Mouse (Mus musculus) left cerebral cortex, adult 2 months (tissue): Measurements from ENCODE around the gene Ckm. TPM values are rescaled to one million over a fixed set of nuclear protein-coding genes. Genes with fewer than 3 reads are reported as not detected.
A peak's percentile ranks its signal among the peaks of the same experiment; 100 is the strongest.

ENCODE experiments used
- DNase-seq, 2 experiments: peaks; one replicate each; pipeline ENCODE4 v3.0.0; 2021 to 2022; ENCODE audit warnings: low spot score in 2 of 2, mixed read lengths in 1 of 2; ENCODE audit errors: extremely low spot score in 1 of 2
- H3K27ac ChIP-seq: fragments of 200-600 bp; 2 replicates; pipeline ENCODE4 v1.8.1; 2022
- H3K4me3 ChIP-seq: fragments of 200-600 bp; 2 replicates; pipeline ENCODE4 v1.8.1; 2022
- CTCF ChIP-seq: fragments of 200-600 bp; IDR thresholded peaks from 2 replicates; pipeline ENCODE4 v1.8.1; 2022; ENCODE audit warnings: antibody characterized with exemption, mild to moderate bottlenecking, moderate library complexity
- intact Hi-C: fragments of 180-260 bp; cut with DNase I; formaldehyde crosslinking; loops from one replicate; pipeline ENCODE4 v1.15.1; 2025
- microRNA-seq, 2 experiments: library from miRNA; unstranded; fragments of <30 nt; microRNA quantifications; one replicate each; pipeline ENCODE4 v1.2.0; 2021
- total RNA-seq, 2 experiments: library from RNA; stranded (reverse); gene quantifications; 2 replicates each; pipeline ENCODE4 v1.2.3; 2021

Ckm gene
- total RNA-seq, 2 experiments from 2014 or later: not detected

DNA sequence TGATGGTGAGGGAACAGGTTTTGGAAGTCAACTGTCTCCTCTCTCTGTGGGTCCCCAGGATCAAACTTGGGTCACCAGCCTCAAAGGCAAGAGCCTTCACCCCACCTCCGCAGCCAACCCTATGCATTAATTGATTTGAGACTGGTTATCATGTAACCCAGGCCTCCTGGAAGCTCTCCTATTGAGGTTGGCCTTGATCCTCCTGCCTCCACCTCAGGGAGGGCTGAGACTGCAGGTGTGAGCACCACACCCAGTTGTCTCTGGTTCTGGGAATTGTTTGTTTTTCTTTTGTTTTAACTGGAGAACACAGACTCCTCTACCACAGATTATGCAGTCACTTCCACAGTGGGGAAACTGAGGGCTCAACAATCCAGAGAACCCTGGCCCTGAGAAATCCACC, 55.9 kb downstream of the Ckm start:
- TF ChIP-seq CTCF: no peak
- no peak for DNase-seq
- Histone ChIP-seq H3K4me3 (no peak overlapping the region), H3K27ac (no peak overlapping the region)
- intact Hi-C loops: no loop called here

DNA sequence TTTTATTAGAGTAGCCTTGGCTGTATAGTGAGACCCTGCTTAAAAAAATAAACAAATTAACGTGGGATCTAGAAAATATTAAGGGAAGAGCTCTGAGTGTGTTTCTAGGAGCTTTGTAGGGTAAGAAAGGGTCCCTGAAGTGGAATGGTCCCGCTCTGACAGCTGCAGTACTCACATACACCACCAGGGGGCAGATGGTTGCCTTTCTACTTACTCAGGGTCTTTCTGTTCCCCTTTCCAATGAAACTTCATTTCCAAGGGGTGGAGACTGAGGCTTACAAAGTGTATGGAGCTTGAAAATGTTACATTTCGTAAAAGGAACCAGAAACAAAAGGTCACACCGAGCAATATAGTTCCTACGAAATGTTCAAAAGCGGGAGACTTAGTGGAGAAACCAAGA, 56.9 kb downstream of the Ckm start:
- intact Hi-C loops: no loop called here
- peak; percentile 66 to 75 for DNase-seq
- peak; percentile 100 for TF ChIP-seq CTCF
- H3K4me3 ChIP-seq: no peak overlapping the region
- H3K27ac ChIP-seq: no peak overlapping the region

DNA sequence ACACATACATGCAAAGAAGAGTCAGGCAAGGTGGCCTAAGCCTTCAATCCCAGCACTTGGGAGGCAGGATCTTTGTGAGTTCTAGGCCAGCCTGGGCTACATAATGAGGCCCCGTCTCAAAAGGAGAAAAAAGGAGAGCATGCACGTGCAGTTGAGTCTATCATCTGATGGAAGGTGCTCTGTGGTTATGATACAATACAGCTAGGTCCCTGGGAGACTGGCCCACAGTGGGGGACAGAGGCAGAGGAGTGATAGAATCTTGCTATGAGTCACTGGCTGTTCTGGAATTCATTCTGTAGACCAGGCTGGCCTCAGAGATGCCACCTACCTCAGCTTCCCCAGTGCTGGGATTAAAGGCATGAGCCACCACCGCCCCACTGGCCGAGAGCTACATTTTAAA, 57.9 kb downstream of the Ckm start:
- TF ChIP-seq CTCF: no peak
- intact Hi-C loops: no loop called here
- DNase-seq: no peak
- no peak overlapping the region for H3K4me3 ChIP-seq
- no peak overlapping the region for H3K27ac ChIP-seq

DNA sequence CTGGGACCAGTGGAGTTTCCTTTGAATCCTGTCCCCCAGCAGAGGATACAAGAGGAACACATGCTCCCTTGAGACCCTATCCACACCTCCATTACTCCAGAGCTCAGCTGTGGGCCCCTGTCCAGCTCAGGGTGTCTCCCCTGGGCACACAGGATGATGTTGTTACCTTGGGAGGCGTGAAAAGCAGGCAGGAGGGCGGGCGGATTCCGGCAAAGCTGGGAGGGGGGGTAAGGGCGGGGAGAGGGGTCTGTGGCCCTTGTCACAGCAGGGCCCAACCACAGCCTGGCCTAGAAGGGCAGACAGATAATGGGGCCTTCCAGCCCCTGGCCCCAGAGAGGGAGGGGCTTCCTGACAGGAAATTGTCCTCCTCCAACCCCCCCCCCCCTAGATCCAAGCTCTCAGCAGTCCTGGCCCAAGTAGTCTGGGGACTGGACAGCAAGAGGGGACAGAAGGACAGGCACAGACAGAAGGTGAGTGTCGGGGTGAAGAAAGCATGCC, 58.4 kb downstream of the Ckm start, which contains the start of gene Exoc3l2:
Gene Exoc3l2 (plus strand): TSS at position 448 of the 498 bp plus-strand sequence.
- intact Hi-C loops: no loop called here
- DNase-seq: no peak
- no peak within 1 kb of the TSS for H3K27ac ChIP-seq
- no peak within 1 kb of the TSS for H3K4me3 ChIP-seq
- no peak for TF ChIP-seq CTCF

DNA sequence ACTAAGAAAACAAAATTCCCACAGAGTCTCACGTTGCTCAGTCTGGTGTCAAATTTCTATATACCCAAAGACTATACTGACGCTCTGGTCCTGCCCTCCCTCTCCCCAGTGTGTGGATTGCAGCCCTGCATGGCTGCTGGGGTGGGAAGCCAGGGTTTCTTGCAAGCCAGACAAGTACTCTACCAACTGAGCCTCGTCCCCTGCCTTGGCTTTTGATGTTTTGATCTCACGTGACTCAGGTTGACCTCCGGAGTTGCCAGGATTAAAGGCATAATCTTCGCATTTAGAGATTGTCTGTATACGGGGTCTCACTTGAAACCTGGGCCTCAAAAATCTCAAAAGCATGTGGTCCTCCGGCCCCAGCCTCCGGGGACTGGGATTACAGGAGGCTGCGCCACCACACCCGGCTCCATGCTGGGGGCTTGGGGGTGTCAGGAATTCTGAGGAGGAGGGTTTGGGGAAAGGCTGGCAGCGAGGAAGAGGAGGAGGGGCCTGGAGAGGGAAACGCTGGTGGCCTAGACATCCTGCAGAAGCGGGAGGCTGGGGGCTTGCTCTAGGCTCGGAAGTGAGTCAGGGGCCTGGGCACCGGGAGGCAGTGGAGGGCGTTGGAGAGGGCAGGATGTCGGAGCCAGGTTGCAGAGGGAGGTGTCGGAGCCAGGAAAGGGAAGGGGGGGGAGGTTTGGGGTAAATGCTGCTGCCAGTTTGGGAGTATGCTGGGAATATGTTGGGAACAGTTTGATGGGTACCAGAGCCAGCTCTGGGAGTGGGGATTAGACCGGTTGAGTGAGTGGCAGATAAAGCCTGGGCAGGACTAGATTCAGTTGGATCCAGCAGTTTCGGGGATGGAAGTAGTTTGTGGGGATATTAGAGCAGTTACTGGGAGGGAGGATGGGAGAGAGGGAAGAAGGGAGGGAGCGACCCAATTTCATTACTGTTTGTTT, 60.1 kb downstream of the Ckm start:
- TF ChIP-seq CTCF: no peak
- Histone ChIP-seq H3K4me3 (no peak overlapping the region), H3K27ac (no peak overlapping the region)
- DNase-seq: no peak
- intact Hi-C loops: no loop called here

DNA sequence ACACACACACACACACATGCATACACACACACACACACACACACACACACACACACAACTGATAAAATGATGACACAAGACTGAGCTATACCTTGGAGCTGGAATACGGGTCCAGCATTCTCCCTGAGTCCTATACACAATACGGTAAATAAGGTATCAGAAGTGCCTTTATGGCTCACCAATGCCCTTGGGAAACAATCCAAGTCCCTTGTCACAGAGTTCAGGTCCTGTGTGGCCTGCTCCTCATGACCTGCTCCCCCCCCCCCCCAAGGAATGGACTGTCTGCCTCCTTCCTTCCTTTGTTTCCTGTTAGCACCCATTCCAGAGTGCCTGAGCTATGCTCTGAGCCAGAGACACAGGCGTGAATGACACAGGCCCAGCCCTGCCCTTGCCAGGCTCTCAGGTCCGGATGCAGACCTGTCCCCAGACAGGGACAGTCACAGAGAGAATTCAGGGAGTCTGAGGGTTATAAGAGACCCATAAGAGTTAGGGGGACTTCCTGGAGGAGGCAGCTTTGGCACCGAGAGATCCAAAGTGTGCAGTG, 62.1 kb downstream of the Ckm start:
- H3K4me3 ChIP-seq: no peak overlapping the region

DNA sequence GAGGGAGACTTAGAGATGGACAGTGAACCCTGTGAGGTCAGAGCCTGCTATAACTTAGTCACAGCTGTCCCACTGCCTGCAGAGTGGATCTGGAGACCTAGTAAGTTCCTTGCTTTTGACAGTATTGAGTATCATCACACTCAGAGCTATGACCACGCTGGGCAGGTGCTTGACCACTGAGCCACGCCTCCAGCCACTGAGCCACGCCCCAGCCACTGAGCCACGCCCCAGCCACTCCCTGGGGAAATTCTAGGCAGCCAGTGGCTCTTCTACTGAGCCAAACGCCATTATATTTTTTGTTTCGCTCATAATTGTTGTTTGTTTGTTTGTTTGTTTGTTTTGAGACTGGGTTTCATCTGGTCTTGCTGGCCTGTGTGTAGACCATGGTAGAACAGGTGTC, 63.1 kb downstream of the Ckm start:
- H3K4me3 ChIP-seq: no peak overlapping the region
- intact Hi-C loops: no loop called here
- no peak overlapping the region for H3K27ac ChIP-seq
- DNase-seq: no peak
- TF ChIP-seq CTCF: no peak

More for the DNA sequence above, 62.1 kb downstream of the Ckm start:
- no peak overlapping the region for H3K27ac ChIP-seq
- no peak for DNase-seq
- intact Hi-C loops: no loop called here
- no peak for TF ChIP-seq CTCF

DNA sequence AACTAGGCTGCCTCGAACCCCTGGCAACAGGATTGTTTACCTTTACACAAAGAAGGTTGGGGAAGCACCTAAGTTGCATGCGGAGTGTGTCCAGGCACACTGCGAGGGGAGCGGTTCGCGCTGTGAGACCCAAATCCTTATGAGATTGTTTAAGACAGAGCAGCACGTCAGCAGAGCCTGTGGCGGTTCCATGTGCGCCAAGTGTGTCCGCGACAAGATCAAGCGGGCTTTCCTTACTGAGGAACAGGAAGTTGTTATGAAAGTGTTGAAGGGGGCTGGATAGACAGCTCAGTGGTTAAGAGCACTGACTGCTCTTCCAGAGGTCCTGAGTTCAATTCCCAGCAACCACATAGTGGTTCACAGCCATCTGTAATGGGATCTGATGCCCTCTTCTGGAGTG, 63.7 kb downstream of the Ckm start:
- no peak for TF ChIP-seq CTCF
- intact Hi-C loops: no loop called here
- no peak for DNase-seq
- no peak overlapping the region for H3K27ac ChIP-seq
- no peak overlapping the region for H3K4me3 ChIP-seq

DNA sequence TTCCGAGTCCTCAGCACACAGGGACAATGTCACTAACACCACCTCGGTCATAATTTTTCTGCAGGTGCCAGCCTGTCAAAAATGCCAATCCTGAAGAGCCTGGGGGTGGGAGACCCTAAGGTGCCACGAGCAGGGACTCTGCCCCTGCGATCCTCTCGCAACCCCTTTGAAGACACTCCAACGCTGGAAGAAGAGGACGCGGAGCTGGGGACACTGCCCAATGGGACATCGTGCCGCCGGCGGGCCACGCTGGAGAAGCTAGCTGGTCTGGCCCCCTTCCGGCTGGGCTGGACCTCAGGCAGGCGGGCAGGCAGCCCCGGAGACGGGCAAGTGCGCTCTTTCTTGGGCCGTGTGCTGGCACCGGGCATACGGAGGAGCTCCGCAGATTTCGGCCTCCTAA, 64.8 kb downstream of the Ckm start:
- intact Hi-C loops: no loop called here
- Histone ChIP-seq H3K4me3 (no peak overlapping the region), H3K27ac (no peak overlapping the region)
- no peak for TF ChIP-seq CTCF
- DNase-seq: no peak

DNA sequence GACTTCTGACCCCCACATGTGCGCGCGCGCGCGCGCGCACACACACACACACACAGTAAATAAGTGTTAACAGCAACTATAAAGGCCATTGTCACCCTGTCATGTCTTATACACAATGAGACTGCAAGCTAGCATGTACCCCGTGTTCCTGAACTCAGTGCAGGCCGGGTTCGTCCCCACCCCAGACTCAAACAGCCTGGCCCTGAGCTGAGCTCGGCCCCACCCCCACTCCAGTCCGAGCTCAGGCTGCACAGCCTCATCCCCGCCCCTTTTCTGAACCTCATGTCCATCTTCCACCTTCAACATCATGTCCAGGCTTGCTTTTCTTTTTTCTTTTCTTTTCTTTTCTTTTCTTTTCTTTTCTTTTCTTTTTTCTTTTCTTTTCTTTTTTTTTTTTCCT, 65.7 kb downstream of the Ckm start:
- intact Hi-C loops: no loop called here
- Histone ChIP-seq H3K27ac (no peak overlapping the region), H3K4me3 (no peak overlapping the region)
- no peak for DNase-seq
- TF ChIP-seq CTCF: no peak

DNA sequence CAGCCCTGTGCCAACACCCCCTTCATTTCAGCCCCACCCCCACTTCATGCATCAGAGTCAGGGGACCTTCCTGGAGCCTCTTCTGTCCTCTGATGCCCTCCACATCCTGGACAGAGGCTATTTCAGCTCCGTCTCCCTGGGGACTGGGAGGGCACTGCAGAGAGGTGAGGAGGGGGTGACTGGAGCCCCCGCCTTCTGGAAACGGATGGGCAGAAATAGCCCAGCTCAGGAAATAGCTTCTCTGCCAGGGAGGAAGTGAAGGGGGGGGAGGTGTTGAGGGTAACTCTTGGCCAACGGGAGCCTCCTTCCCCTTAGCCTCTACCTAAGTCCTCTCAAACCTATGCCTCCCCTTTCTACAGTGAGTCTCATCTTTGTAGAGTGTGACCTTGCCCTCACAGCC, 67.8 kb downstream of the Ckm start:
- Histone ChIP-seq H3K4me3 (no peak overlapping the region), H3K27ac (no peak overlapping the region)
- intact Hi-C loops: no loop called here
- TF ChIP-seq CTCF: no peak
- no peak for DNase-seq

Small RNA genes lying within 50 kb of the gene (microRNA-seq; reads per million reads assigned to microRNA genes)
- 0 reads per million in 2 experiments for gene Mir343

Other genes starting within 250 kb of the Ckm start
- gene Gipr, start 238.6 kb upstream of the Ckm start, total RNA-seq: 1 to 10 TPM; 1.8 to 1.9 TPM
- gene Eml2, start 228.4 kb upstream of the Ckm start, total RNA-seq: 100 to 1,000 TPM; 131 to 138 TPM
- gene Gpr4, start 192.2 kb upstream of the Ckm start, total RNA-seq: 1 to 10 TPM; 2.4 to 3.8 TPM
- gene Opa3, start 176.4 kb upstream of the Ckm start, total RNA-seq: 10 to 100 TPM; 42.7 to 46.8 TPM
- gene Vasp, start 133.0 kb upstream of the Ckm start, total RNA-seq: 10 to 100 TPM; 13.2 to 14.6 TPM
- not detected for gene Ppm1n, start 124.7 kb upstream of the Ckm start, total RNA-seq
- 100 to 1,000 TPM; 110 to 122 TPM for gene Rtn2, start 122.2 kb upstream of the Ckm start, total RNA-seq
- 10 to 100 TPM; 27.0 to 59.5 TPM for gene Fosb, start 94.7 kb upstream of the Ckm start, total RNA-seq
- 10 to 100 TPM; 48.9 to 51.8 TPM for gene Ercc1, start 60.0 kb upstream of the Ckm start, total RNA-seq
- 10 to 100 TPM; 17.0 to 17.8 TPM for gene Cd3eap, start 45.3 kb upstream of the Ckm start, total RNA-seq
- 1 to 10 TPM; 7.7 to 7.8 TPM for gene Ppp1r13l, start 45.0 kb upstream of the Ckm start, total RNA-seq
- 10 to 100 TPM; 37.2 TPM for gene Ercc2, start 22.8 kb upstream of the Ckm start, total RNA-seq
- gene Klc3, start 672 bp upstream of the Ckm start, total RNA-seq: 1 to 10 TPM; 2.4 to 4.1 TPM
- 10 to 100 TPM; 79.1 to 79.5 TPM for gene Mark4, start 54.0 kb downstream of the Ckm start, total RNA-seq
- gene Exoc3l2, start 58.6 kb downstream of the Ckm start, total RNA-seq: under 1 TPM; 0.26 to 0.36 TPM
- 1 to 10 TPM; 6.7 to 7.9 TPM for gene Bloc1s3, start 103.6 kb downstream of the Ckm start, total RNA-seq
- 10 to 100 TPM; 16.6 to 18.4 TPM for gene Trappc6a, start 103.6 kb downstream of the Ckm start, total RNA-seq
- gene Nkpd1, start 113.1 kb downstream of the Ckm start, total RNA-seq: under 1 TPM; 0.44 to 0.84 TPM
- gene Ppp1r37, start 158.3 kb downstream of the Ckm start, total RNA-seq: 100 to 1,000 TPM; 148 to 150 TPM
- 1 to 10 TPM; 1.5 to 2.0 TPM for gene Zfp296, start 172.5 kb downstream of the Ckm start, total RNA-seq
- gene Gemin7, start 172.8 kb downstream of the Ckm start, total RNA-seq: 10 to 100 TPM; 50.1 to 50.8 TPM
- 10 to 100 TPM; 92.7 to 98.3 TPM for gene Clasrp, start 199.7 kb downstream of the Ckm start, total RNA-seq
- 1 to 10 TPM; 7.2 to 7.7 TPM for gene Relb, start 224.7 kb downstream of the Ckm start, total RNA-seq